Mouse (Mus musculus) B cell, adult 2 months (primary cell): ENCODE measurements around the gene Hyal3.

Experiments
- DNase-seq, 2 experiments: peaks; one replicate each; pipeline ENCODE4 v3.0.0; 2022

The Hyal3 gene

DNA sequence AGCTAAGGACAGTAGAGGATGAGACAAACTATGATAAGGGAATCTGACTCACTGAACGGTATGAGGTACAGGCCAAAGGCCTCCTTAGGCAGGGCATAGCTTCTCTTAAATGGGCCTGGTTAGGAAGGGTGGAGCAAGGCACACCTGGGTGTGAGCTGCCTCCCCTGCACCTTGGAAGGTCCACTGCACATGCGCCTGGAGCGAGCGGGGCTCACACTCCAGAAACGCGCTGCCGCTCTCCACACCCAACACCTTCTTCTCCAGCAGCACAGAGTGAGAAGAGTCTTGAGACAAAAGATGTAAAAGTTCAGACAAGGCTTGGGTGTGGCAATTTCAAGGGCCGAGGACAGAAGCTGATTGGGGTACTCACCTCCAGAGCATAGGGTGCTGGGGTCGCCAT lies 18.8 kb downstream of the Hyal3 start:
- no peak for DNase-seq

DNA sequence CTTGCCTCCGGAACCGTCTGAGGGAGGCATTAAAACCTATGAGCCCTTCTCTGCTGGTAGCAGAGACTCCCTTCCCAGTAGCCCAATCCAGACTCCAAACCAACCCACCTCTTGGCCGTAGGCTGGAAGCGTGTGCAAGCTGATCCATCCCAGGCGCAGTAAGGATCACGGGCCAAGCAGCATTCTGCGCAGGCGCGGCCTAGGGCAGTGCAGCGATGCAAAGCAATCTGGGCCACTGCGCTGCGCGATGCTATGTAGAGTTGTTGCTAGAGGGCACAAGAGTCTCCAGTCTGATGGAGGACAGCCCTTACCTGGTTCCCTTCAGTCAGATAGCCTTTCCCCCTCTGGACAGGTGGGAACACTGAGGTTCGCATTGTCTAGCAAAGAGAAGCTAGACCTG lies 19.2 kb downstream of the Hyal3 start:
- no peak for DNase-seq

DNA sequence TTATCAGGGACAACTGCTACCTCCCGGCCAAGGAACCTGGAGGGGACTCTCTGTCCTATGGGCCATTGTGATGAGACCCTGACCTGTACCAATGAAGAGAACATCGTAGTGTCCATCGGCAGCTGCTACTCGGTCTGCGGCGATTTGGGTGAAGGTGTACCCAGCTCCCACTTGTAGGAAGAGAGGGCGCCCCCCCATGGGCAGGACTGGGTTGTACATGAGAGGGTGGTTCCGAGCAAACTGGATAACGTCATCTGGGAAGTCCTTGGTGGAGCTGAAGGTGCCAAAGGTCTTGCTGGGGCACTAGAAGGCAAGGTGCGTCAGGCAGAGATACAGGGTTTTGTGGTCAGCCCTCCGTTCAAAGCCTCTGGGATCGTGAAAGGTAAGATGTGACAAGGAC lies 20.1 kb downstream of the Hyal3 start:
- DNase-seq: peak; percentile 27 to 31

DNA sequence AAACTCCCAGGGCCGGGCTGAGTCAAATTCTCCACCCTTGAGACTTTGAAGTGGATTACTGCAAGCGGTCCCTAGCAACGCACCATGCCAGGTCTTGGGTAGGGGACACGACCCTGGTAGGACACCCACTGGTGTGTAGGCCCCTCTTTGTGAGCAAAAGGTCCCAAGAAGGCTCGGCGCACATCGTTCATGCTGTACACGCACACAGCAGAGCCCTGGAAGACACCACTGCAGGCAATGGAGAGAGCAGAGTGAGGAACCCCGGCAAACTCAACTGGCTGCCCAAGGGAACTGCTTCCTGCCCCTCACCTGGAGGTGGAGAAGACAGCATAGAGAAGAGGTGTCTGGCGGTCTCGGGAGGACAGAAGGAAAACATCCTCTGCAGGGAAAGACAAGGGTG lies 20.7 kb downstream of the Hyal3 start:
- DNase-seq: no peak

DNA sequence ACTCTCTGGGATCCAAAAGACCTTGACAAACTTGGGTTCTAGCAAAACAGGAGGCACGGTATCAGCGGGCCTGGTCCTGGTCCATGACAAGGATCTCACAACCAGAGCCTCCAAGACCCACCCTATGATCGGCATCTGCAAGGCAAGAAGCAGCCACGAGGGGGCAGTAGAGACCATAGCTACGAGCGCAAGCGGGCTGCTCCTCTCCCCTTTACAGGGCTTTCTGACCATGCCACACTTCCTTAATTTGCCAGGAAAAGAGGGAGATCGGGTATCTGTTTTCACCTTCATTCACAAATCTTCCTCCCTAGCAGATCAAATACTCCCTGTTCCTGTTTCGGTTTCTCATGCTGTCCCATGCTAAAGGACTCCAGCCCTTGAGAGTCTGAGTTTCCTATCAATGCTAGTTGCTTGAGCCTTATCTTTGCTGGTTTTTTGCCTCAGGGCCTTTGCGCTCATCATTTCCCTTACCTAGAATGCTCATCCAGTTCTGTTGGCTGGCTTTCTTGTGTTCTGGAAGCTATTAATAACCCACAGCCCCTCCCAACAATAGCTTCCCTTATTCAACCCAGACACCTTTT lies 21.5 kb downstream of the Hyal3 start:
- peak; percentile 95 to 96 for DNase-seq

DNA sequence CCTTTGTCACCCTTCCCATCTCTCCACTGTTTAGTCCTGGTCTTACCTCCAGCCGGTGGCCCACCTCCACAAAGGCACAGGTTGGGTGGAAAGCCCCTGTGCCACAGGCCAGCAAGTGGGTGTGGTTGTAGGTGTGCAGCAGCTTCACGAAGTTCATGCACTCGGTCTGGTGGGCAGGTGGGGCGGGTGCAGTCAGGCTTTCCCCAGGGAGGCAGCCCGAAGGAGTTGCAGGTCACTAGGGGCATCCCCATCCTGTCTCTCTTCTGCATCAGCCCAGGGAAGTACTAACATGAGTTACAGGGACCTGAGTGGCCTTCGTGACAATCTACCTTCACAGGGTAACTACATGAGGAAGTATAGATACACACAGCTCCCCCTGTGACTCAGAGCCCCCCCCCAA lies 22.6 kb downstream of the Hyal3 start:
- peak; percentile 65 to 74 for DNase-seq

DNA sequence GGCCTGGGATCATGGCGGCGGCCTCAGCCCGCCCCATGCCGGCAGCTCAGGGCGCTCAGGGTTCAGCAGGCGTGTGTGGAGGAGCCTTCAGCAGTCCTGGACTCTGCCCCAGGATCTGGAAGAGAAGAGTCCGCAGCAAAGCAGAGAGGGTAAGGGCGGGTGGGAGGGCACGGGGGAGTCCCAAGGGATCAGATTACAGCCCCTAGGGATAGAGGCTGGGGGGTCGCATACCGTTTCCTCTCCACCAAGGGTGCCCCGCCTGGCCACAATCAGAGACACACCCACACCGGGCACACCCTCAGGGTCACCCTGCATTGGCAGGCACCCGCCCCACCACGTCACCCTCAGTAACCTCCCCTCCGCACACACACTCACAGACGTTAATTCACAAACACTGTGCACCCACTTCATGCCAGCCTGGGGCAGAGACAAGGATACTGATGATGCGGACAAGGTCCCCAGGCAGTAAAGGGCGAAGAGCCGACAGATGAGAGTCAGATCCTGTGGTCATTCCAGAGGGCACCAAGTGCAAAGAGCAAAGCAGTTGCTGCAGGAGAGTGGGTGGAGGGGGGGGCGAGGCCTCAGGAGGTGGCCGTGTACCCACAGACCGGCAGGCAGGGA lies 24.5 kb downstream of the Hyal3 start:
- no peak for DNase-seq

DNA sequence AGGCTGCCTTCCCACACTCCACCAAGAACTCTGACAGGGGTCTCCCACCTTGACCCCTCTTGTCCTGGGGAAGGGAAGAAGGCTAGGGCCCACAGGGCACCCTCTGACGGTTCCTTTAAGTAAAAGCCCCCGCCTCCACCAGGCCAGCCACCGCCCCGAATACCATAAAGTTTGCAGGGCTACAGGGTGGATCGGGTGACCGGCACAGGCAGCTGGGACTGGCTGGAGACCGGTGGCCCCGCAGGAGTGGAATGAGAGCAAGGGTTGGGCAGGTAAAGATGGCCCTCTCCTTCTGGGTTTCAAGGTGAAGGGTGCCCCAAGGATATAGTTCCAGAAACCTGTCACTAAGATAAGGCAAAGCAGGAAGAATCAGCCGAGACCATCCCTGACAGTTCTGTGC lies 26.0 kb downstream of the Hyal3 start:
- no peak for DNase-seq

DNA sequence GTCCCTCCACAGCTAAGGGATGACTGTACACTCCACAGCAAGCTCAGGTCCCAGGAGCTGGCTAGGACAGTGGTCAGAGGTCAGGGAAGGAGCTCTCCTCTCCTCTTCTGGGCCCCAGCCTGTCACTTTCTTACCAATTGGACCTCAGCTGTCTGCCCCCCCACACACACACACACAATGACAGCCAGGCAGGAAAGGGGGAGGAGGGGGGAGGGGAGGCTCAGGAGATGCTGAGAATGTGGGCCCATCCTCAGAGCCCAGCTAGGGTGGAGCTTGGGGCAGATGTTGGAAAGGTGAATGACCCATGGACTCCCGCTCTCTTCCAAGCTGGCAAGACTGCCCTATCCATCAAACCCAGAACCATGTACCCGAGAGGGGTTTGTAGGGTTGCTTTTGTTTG lies 26.4 kb downstream of the Hyal3 start:
- DNase-seq: no peak

DNA sequence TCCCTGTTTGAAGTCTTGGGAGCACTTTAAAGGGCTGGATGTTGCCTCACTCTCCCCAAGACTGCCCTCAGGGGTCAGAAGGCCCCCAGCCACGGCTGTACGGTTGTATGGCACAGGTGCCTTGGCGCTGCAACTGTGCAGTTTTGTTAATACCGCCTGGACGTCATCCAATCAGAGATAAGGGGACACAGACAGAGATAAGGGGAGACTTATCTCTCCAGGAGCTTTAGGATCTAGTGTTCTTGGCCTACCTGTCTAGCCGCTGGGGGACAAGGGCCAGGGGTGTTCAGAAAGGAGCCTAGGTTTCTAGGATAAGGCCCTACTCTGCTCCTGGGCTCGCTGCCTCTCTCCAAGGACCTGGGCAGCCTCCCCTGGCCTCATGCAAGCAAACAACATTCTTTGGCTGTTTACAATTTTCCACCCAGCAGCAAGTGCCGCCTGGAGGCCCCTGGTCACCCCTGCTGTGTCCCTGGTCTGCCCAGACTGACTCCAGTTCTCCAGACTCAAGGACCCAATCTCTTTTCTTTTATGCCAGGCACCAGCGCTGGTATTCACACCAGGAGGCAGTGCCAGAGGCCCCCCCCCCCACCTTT lies 27.1 kb downstream of the Hyal3 start:
- no peak for DNase-seq

DNA sequence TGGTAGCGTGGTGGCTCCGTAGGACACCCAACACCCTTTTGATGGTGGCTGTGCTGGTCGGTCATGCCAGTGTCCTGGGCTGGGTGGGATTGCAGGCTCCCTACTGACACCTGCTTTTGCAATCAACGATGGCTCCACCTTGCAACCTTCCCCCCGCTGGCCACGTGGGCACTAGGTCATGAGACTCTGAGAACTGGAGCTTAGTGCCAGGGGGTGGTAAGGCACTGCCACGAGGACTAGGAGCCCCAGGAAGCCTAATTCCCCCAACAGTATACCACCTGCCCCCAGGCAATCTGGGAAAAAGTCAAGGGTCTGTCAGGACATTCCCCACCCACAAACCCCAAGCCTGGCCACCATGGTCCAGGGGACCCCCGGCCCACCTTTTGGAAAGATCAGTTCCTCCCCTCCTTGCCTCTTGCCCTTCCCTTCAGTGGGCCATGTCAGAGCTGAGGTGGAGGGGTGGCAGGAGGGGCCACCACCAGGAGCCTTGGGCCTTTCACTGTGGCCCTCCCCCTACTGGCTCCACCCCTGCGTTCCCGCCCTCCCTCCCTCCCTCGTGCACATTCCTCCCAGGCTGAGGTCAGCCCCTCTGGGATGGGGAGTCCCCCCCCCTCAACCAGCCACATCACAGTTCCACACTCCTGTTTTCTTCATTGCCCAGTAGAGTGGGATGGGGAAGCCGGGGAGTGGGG lies 28.3 kb downstream of the Hyal3 start, which contains the start of gene Sema3b:
Sema3b (minus strand) TSS at position 489 of the 692 bp plus-strand sequence.
- DNase-seq: no peak

DNA sequence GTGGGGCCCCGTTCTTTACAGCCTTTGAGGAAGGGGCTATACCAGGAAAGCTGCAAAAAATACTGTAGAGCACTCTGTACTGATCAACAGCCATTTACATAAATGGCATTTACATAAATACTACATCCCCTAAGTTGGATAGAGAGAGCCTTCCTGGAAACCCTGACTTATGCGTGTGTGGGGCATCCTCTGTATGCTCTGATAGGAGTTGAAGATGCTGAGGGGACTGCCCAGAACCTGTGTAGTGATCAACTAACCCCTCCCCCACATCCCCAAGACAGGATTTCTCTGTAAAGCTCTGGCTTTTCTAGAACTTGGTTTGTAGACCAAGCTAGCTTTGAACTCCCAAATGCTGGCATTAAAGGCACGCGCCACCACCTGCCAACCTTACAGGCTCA lies 28.8 kb downstream of the Hyal3 start:
- DNase-seq: no peak

DNA sequence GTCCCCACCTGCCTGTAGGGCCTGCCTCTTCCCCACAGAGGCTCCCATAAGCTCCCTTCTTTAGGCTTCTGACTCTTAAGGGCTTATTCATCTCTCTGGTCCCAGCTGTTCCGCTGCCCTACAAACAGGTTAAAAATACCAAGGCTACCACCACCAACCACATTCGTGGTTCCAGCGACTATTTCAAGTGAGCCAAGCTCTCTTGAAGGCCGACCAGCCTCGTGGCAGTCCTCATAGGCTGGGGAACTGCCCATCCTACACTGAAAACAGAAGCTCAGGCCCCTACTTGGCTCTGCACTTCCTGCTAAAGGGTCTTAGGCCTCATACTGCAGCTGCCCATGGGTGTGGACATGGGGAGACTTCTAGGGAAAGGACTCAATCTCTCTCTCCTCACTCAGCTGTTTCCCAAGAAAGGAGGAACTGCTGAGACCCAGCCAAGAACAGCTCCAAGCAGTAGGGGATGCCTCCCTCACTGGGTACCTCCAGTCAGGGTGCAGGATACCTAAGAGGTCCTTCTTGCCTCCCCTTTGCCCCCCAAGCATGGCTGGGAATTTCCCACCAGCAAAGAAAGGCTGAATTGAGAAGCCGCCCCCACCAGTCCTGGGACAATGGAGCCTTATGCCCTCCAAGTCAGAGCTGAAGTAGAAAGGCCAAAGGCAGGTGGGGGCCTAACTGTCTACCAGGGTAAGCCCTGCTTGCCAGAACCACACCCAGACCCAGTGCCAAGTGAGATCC lies 31.0 kb downstream of the Hyal3 start:
- DNase-seq: no peak

DNA sequence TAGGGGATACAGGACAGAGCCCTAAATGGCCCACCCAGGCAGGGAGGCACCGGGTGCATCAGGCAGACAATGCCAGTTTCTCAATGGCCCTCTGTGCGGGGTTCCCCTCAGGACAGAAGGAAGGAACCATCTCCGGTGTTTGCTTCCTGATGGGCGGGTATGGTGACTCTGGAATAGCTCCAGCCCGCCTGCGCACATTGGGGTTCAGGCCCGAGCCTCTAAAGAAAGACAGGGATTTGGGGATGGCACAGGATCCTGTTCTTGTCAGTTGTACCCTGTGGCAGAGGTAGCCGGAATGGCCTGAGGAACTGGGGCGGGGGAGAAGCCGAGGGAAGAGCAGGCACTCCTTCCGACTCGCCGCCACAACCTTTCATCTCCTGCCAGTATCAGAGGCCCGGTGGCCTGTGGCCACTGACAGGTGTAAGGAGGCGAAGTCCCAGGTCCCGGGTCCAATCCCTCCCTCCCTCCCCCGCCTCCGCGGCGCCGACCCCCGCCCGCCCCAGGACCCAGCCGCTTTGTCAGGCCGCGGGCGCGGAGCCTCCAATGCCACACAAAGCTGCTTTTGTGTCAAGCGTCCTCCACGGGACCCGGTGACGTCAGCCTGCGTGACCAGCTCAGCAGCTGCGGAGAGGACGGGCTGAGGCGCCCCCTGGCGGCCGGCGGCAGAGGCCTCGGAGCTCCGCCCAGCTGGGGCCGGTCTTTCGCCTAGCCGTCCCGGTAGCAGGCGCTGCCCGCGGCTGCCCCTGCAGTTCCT lies 31.8 kb downstream of the Hyal3 start:
- DNase-seq: peak; percentile 99

DNA sequence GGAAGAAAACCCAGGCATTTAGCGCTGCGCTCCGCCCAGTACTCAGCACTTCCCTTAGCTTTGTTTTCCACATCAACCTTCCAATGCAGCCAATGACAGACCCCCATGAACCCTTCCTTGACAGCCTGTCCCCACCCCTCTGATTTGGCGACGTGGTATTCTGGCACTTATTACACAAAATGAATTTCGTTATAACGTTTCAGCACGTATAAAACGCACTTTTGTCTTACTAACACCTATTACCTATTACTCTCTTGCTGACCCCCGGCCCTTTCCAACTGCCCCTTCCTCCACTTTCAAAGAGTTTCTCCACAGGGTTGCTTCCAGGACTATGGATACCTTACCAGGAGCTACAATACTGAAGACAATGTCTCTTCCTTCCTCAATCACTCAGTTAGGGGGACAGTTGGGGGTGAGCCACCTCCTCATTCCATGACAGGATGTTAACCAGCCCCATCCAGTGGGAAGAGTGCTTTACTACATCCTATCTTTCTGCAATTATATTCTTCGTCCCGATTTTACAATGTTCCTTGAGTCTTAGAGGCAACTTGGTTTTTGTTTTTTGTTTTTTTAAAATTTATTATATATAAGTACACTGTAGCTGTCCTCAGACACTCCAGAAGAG lies 32.4 kb downstream of the Hyal3 start:
- no peak for DNase-seq

DNA sequence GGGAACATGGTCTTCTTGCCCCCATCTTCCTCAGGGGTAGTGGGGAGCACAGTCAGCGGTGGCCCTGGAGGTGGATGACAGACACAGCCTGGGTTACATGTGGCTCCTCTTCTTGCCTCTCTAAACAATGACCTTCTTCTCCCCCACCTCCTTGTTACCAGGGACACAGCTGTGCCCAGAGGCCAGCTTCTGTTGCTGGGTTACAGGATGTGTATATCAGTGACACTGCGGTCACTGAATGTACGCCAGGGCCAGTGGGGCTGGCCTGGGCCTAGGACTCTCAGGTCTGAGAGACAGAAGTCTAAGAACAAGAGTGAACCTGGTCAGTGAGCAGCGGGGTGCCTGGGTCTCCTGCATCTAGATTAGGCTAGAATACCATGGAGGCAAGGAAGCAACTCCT lies 34.4 kb downstream of the Hyal3 start:
- DNase-seq: no peak

DNA sequence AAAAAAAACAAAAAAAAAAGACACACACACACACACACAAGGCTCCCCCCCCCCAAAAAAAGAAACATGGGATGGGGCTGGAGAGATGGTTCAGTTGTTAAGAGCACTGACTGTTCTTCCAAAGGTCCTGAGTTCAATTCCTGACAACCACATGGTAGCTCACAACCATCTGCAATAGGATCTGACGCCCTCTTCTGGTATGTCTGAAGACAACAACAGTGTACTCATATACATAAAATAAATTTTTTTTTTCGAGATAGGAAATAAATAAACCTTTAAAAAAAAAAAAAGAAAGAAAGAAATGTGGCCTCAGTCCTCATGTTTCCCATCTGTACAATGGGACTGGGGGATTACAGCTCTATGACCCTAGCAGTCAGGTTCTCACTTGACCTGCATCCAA lies 36.8 kb downstream of the Hyal3 start:
- DNase-seq: peak in 1 of 2 experiments; percentile 21

DNA sequence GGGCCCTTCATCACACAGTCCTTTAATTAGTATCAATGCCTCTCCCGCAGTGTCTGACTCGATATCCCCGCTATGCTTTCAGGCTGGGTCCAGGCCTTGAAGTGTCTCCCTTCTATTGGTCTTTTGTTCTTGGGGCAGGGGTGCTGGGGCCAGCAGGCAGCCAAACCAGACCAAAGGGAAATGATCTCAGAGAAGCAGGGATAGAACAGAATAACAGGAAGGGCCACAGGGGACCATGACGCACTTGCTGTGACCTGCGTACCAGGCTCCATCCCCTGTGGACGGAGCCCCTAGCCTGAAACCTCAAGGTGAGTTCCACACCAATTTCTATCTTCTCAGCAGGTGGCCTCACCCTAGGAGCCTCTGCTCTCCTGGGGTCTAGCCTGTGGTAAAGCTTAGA lies 37.5 kb downstream of the Hyal3 start:
- no peak for DNase-seq

DNA sequence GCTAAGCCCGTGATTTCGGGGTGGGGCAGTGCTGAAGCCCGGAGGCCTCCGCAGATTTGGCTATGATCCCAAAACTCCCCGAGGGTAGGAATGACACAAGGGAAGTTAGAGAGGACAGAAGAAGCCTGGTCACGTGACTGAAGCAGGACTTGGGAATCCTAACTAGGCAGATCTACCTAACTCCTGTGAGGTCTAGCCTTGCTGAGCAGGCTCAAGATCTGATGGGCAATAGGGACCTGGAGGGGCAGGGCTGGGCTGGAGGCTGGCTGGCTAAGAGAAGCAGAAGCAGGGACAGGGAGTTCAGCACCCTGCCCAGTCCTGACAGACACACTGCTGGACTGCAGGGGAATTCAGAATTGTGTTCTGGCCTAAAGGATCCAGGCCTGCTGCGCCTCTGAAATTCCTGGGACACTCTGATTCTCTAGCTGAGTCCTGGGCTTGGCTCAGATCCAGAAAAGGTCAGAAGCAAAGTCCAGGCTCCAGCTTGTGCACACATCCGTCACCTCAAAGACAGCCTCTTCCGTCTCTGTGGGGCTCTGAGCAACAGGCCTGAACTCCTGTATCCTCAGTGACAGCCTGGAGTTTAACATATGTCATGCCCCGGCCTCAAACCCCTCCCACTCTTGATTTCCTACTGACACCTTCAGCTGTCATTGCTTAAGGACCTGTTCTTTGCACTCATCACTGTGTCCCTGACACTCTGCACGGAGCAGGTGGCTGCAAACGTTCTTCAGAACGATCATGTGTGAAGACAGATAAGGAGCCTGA lies 38.3 kb downstream of the Hyal3 start:
- no peak for DNase-seq

DNA sequence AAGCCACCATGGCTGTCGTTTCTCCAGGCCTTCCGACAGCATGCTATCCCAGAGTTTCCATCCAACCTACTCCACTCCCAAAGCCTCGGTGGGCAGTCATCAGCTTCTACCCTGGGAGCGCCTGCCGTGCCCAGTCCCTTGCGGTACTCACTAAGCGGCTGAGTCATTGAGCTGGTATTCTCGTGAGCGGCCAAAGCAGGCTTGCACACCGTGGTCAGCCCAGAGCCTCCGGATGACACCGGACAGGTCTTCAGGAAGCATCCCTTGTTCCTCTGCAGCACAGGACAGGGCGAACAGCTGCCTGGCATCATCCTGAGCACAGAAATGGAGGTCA lies 38.9 kb downstream of the Hyal3 start:
- DNase-seq: no peak

DNA sequence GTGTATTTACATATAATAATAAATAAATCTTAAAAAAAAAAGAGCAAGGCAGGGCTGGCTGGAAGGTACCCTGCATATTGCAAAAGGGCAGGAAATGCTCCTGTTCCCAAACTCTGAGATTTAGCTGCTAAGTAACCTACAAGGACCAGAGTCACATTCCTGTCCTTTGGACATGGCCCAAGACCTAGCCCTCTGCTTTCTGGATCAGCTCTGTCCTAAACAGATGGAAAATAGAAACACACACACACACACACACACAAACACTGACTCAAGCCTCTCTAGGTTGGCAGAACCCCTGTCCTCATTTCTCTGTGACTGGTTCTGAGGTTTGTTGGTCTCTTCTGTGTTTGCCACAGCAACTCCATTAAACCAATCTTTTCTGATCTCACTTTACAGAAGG lies 40.3 kb downstream of the Hyal3 start:
- no peak for DNase-seq

DNA sequence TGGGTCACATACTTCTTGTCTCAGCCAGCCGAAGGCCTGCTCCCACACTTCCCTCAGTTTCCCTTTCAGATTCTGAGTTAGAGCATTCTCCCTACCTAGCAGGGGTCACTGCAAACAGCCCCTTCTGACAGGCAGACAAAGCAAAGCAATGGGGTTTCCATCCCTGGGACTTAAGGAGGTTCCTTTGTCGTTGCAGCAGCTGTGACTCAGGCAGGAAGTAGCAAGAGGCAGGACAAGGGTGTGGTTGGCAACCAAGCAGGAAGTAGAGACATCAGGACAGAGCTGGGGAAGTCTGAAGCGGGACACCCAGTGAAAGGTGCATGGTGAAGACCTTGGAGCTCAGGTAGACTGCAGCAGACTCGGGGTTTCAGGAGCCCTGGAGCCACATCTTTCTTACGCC lies 43.9 kb downstream of the Hyal3 start:
- peak; percentile 46 to 52 for DNase-seq
